Mouse (Mus musculus) ES-E14 (cell line): Measurements from ENCODE around the gene Gm9999. TPM values are rescaled to one million over a fixed set of nuclear protein-coding genes. Genes with fewer than 3 reads are reported as not detected.

Experiments
- DNase-seq: peaks from one replicate; pipeline ENCODE4 v3.0.0-alpha.2; 2013; ENCODE audit warnings: low read depth, low spot score
- H3K27ac ChIP-seq: 2 replicates; pipeline ENCODE4 v1.5.1; 2012; ENCODE audit warnings: low read depth, mild to moderate bottlenecking, low read length, moderate library complexity, mixed read lengths; ENCODE audit not compliant: poor library complexity, insufficient read depth, severe bottlenecking
- H3K36me3 ChIP-seq: 2 replicates; pipeline ENCODE4 v1.6.1; 2012; ENCODE audit warnings: mild to moderate bottlenecking, low read length, moderate library complexity, mixed read lengths; ENCODE audit not compliant: control insufficient read depth, poor library complexity, insufficient read depth, severe bottlenecking
- H3K4me1 ChIP-seq, 2 experiments: fragments of 150-350 bp in 1 of 2; sonication (generic) in 1 of 2; 2 replicates each; pipeline ENCODE4 v1.6.1; 2012; ENCODE audit warnings: low read length in 2 of 2, mild to moderate bottlenecking in 1 of 2, mixed read lengths in 1 of 2; ENCODE audit not compliant: control insufficient read depth in 2 of 2, insufficient read depth in 2 of 2, poor library complexity in 1 of 2
- H3K4me3 ChIP-seq, 2 experiments: fragments of 150-350 bp in 1 of 2; sonication (generic) in 1 of 2; 2 replicates each; pipeline ENCODE4 v1.5.1; 2012; ENCODE audit warnings: low read length in 2 of 2, low read depth in 1 of 2, mild to moderate bottlenecking in 1 of 2, mixed read lengths in 1 of 2; ENCODE audit not compliant: insufficient read depth in 1 of 2, poor library complexity in 1 of 2, severe bottlenecking in 1 of 2
- H3K9ac ChIP-seq: 2 replicates; pipeline ENCODE4 v1.6.1; 2012; ENCODE audit warnings: low read depth, mild to moderate bottlenecking, low read length, mixed read lengths; ENCODE audit not compliant: poor library complexity, insufficient read depth, severe bottlenecking
- H3K9me3 ChIP-seq: fragments of 150-350 bp; sonication (generic); 2 replicates; pipeline ENCODE4 v1.6.1; 2012; ENCODE audit warnings: low read depth, mild to moderate bottlenecking, low read length; ENCODE audit not compliant: control insufficient read depth, insufficient read depth
- CHD2 ChIP-seq: IDR thresholded peaks from 2 replicates; pipeline ENCODE4 v1.6.1; 2014; ENCODE audit warnings: mild to moderate bottlenecking, low read depth, low read length, inconsistent platforms
- HCFC1 ChIP-seq: IDR thresholded peaks from 2 replicates; pipeline ENCODE4 v1.6.1; 2012; ENCODE audit warnings: low read length, inconsistent platforms, borderline replicate concordance; ENCODE audit not compliant: insufficient read depth
- MAFK ChIP-seq: IDR thresholded peaks from 2 replicates; pipeline ENCODE4 v1.6.1; 2014; ENCODE audit warnings: mild to moderate bottlenecking, low read depth, low read length, inconsistent platforms; ENCODE audit not compliant: insufficient read depth
- ZC3H11A ChIP-seq: IDR thresholded peaks from 2 replicates; pipeline ENCODE4 v1.6.1; 2012; ENCODE audit warnings: low read depth, mild to moderate bottlenecking, inconsistent platforms, low read length, borderline replicate concordance
- ZNF384 ChIP-seq: IDR thresholded peaks from 2 replicates; pipeline ENCODE4 v1.6.1; 2012; ENCODE audit warnings: low read depth, low read length, inconsistent platforms
- in situ Hi-C, 2 experiments: fragments of 600-800 bp; cut with MboI; formaldehyde crosslinking; loops; one replicate each; pipeline ENCODE4 v1.15.1; 2025; ENCODE audit warnings: low sequenced_read_pairs in 2 of 2, inconsistent platforms in 1 of 2; ENCODE audit not compliant: unreplicated experiment in 2 of 2
- total RNA-seq: library from RNA; depleted of rRNA; stranded (reverse); fragments of 300-350 nt; gene quantifications from 2 replicates; pipeline ENCODE4 v1.2.3, GENCODE M21; 2012

Gene Gm9999
- total RNA-seq, 1 experiment = not detected

- peaks cover 0 to 5% of the 10 kb centered on the region in 2 experiments; a peak in 1 of 4 replicates for H3K4me1 ChIP-seq
- H3K4me3 ChIP-seq = no peak overlapping the region
- no peak for TF ChIP-seq ZC3H11A
- TF ChIP-seq ZNF384 = no peak
- no peak for TF ChIP-seq HCFC1
- TF ChIP-seq MAFK = no peak
- no peak for TF ChIP-seq CHD2
- DNase-seq = no peak
- in situ Hi-C loops = no loop called here
- H3K9ac ChIP-seq = no peak overlapping the region
- no peak overlapping the region for H3K27ac ChIP-seq
- no peaks in the 10 kb centered on the region for H3K9me3 ChIP-seq
- peaks cover 17% of the 10 kb centered on the region for H3K36me3 ChIP-seq
Measured at GRCm38 (mm10) chr7:47000644-47000983, 17.2 kb downstream of the Gm9999 start.

GRCm38 (mm10) chr7:47001125-47001899, 17.9 kb downstream of the Gm9999 start:
- DNase-seq = no peak
- H3K4me3 ChIP-seq = no peak overlapping the region
- H3K9ac ChIP-seq = no peak overlapping the region
- H3K4me1 ChIP-seq = peaks cover 0 to 5% of the 10 kb centered on the region in 2 experiments; a peak in 1 of 4 replicates
- peaks cover 17% of the 10 kb centered on the region for H3K36me3 ChIP-seq
- H3K27ac ChIP-seq = no peak overlapping the region
- H3K9me3 ChIP-seq = no peaks in the 10 kb centered on the region
- TF ChIP-seq HCFC1 (no peak), ZC3H11A (no peak), MAFK (no peak), CHD2 (no peak), ZNF384 (no peak)
- in situ Hi-C loops = no loop called here

- TF ChIP-seq CHD2 (no peak), ZNF384 (no peak), HCFC1 (no peak), ZC3H11A (no peak), MAFK (no peak)
- DNase-seq = no peak
- H3K27ac ChIP-seq = no peak overlapping the region
- no peaks in the 10 kb centered on the region for H3K9me3 ChIP-seq
- in situ Hi-C loops = no loop called here
- peaks cover 0 to 5% of the 10 kb centered on the region in 2 experiments; a peak in 1 of 4 replicates for H3K4me1 ChIP-seq
- peaks cover 17% of the 10 kb centered on the region for H3K36me3 ChIP-seq
- no peak overlapping the region for H3K4me3 ChIP-seq
- H3K9ac ChIP-seq = no peak overlapping the region
Measured at GRCm38 (mm10) chr7:47001900-47002275, 18.5 kb downstream of the Gm9999 start.

- H3K27ac ChIP-seq = no peak overlapping the region
- no peak for DNase-seq
Measured at GRCm38 (mm10) chr7:47003411-47004115, 20.2 kb downstream of the Gm9999 start.

More at GRCm38 (mm10) chr7:47003411-47004115, 20.2 kb downstream of the Gm9999 start:
- TF ChIP-seq ZNF384 = no peak
- no peak for TF ChIP-seq HCFC1
- TF ChIP-seq CHD2 = no peak
- no peak for TF ChIP-seq MAFK
- TF ChIP-seq ZC3H11A = no peak
- peaks cover 0 to 5% of the 10 kb centered on the region in 2 experiments; a peak in 1 of 4 replicates for H3K4me1 ChIP-seq
- no peak overlapping the region for H3K9ac ChIP-seq
- peaks cover 3% of the 10 kb centered on the region; the same call in 1 of the 2 replicates for H3K36me3 ChIP-seq
- in situ Hi-C loops = no loop called here
- H3K4me3 ChIP-seq = no peak overlapping the region
- H3K9me3 ChIP-seq = no peaks in the 10 kb centered on the region
